Mouse (Mus musculus) forebrain, embryonic 11.5 days (tissue): ENCODE measurements at regions not wholly inside any gene's neighbourhood (a gene's known extent, or its start where the extent isn't known, plus 50 kb on each side); places are given as distances from the start of the nearest gene placed in this dataset.
A peak's percentile ranks its signal among the peaks of the same experiment; 100 is the strongest.
"Not testable (repeated sequence)": the region's sequence is repeated elsewhere in the genome, so short reads cannot be mapped to it uniquely, and the experiment has no call there.

Experiments used
- ATAC-seq: fragments of 200-750 bp; cut with Nextera tagmentation; replicated peaks from 2 replicates; pipeline ENCODE4 v1.8.0; 2017; ENCODE audit warnings: moderate TSS enrichment; ENCODE audit not compliant: low FRiP score
- DNase-seq: peaks from one replicate; pipeline ENCODE4 v3.0.0-alpha.2; 2017; ENCODE audit warnings: low spot score
- H3K27ac ChIP-seq: fragments of 300-500 bp; sonication (generic); 2 replicates; pipeline ENCODE4 v1.5.1; 2014; ENCODE audit warnings: low read depth, low read length
- H3K27me3 ChIP-seq: fragments of 300-500 bp; sonication (generic); 2 replicates; pipeline ENCODE4 v1.6.1; 2014; ENCODE audit warnings: mild to moderate bottlenecking, low read length, mixed read lengths; ENCODE audit not compliant: control insufficient read depth, insufficient read depth
- H3K36me3 ChIP-seq: fragments of 300-500 bp; sonication (generic); 2 replicates; pipeline ENCODE4 v1.6.1; 2014; ENCODE audit warnings: mild to moderate bottlenecking, low read length, moderate library complexity, mixed read lengths; ENCODE audit not compliant: control insufficient read depth, insufficient read depth
- H3K4me1 ChIP-seq: fragments of 300-500 bp; sonication (generic); replicated peaks from 2 replicates; pipeline ENCODE4 v1.6.1; 2014; ENCODE audit warnings: low read length, mixed read lengths; ENCODE audit not compliant: control insufficient read depth, insufficient read depth
- H3K4me2 ChIP-seq: fragments of 300-500 bp; sonication (generic); 2 replicates; pipeline ENCODE4 v1.6.1; 2014; ENCODE audit warnings: low read depth, mild to moderate bottlenecking, low read length, moderate library complexity, mixed read lengths; ENCODE audit not compliant: severe bottlenecking
- H3K4me3 ChIP-seq: fragments of 300-500 bp; sonication (generic); 2 replicates; pipeline ENCODE4 v1.5.1; 2014; ENCODE audit warnings: low read depth, low read length
- H3K9ac ChIP-seq: fragments of 300-500 bp; sonication (generic); 2 replicates; pipeline ENCODE4 v1.6.1; 2014; ENCODE audit warnings: low read length
- H3K9me3 ChIP-seq: fragments of 300-500 bp; sonication (generic); 2 replicates; pipeline ENCODE4 v1.6.1; 2016; ENCODE audit warnings: low read length, mixed read lengths; ENCODE audit not compliant: control insufficient read depth
- WGBS: fragments of 180-500 bp; shearing (Covaris S2); extraction: QIAGEN DNeasy Blood & Tissue Kit; methylation state at CpG from one replicate; pipeline ENCODE4 v1.1.7; 2014; 5-methylcytosine and 5-hydroxymethylcytosine counted together

GRCm38 (mm10) chrX:166809165-166809564 is 223.6 kb upstream of the Egfl6 start:
- Histone ChIP-seq H3K27ac (no peak overlapping the region), H3K27me3 (peaks cover 6% of the 10 kb centered on the region; the same call in 1 of the 2 replicates), H3K4me3 (no peak overlapping the region), H3K36me3 (no peaks in the 10 kb centered on the region), H3K9ac (no peak overlapping the region), H3K4me1 (no peaks in the 10 kb centered on the region), H3K9me3 (no peaks in the 10 kb centered on the region), H3K4me2 (no peak overlapping the region)
- WGBS, result 76% methylated on average over 3 of the region's 3 CpGs
- ATAC-seq, result no peak
- no peak for DNase-seq

GRCm38 (mm10) chrX:166808207-166808606 is 222.7 kb upstream of the Egfl6 start:
- WGBS, result 89% methylated on average over 5 of the region's 5 CpGs
- Histone ChIP-seq H3K36me3 (no peaks in the 10 kb centered on the region), H3K4me2 (no peak overlapping the region), H3K4me1 (no peaks in the 10 kb centered on the region), H3K4me3 (no peak overlapping the region), H3K9ac (no peak overlapping the region), H3K9me3 (no peaks in the 10 kb centered on the region), H3K27ac (no peak overlapping the region), H3K27me3 (peaks cover 6% of the 10 kb centered on the region; the same call in 1 of the 2 replicates)
- ATAC-seq (no peak), DNase-seq (no peak)

- WGBS, result 78% methylated on average over 1 of the region's 1 CpGs
- ATAC-seq, result no peak
Measured at GRCm38 (mm10) chrX:166805957-166806356, 220.4 kb upstream of the Egfl6 start.

GRCm38 (mm10) chrX:166805480-166805879 is 220.0 kb upstream of the Egfl6 start:
- H3K9me3 ChIP-seq, result no peaks in the 10 kb centered on the region
- WGBS, result 31% methylated on average over 4 of the region's 4 CpGs
- 0 out of 2 replicates have a peak, but pooled peaks cover 2% of the 10 kb centered on the region for H3K4me1 ChIP-seq
- no peak overlapping the region for H3K4me3 ChIP-seq
- ATAC-seq (peak; percentile 50), DNase-seq (no peak)
- no peaks in the 10 kb centered on the region for H3K36me3 ChIP-seq
- no peak overlapping the region for H3K4me2 ChIP-seq
- peak overlapping the region; percentile 37 for H3K27ac ChIP-seq
- no peak overlapping the region for H3K9ac ChIP-seq
- peaks cover 8% of the 10 kb centered on the region; the same call in 1 of the 2 replicates for H3K27me3 ChIP-seq

More at GRCm38 (mm10) chrX:166805957-166806356, 220.4 kb upstream of the Egfl6 start:
- peaks cover 8% of the 10 kb centered on the region; the same call in 1 of the 2 replicates for H3K27me3 ChIP-seq
- no peak overlapping the region for H3K9ac ChIP-seq
- peak overlapping the region; percentile 37; the same call in 1 of the 2 replicates for H3K27ac ChIP-seq
- no peak for DNase-seq
- H3K9me3 ChIP-seq, result no peaks in the 10 kb centered on the region
- H3K36me3 ChIP-seq, result no peaks in the 10 kb centered on the region
- H3K4me3 ChIP-seq, result no peak overlapping the region
- no peak overlapping the region for H3K4me2 ChIP-seq
- 0 out of 2 replicates have a peak, but pooled peaks cover 2% of the 10 kb centered on the region for H3K4me1 ChIP-seq

- peak; percentile 80 for ATAC-seq
- H3K4me1 ChIP-seq, result 0 out of 2 replicates have a peak, but pooled peaks cover 2% of the 10 kb centered on the region
- H3K4me3 ChIP-seq, result no peak overlapping the region
- no peaks in the 10 kb centered on the region for H3K36me3 ChIP-seq
- no peak overlapping the region for H3K27ac ChIP-seq
- H3K9ac ChIP-seq, result no peak overlapping the region
- H3K9me3 ChIP-seq, result no peaks in the 10 kb centered on the region
- DNase-seq, result peak; percentile 54
- no peak overlapping the region for H3K4me2 ChIP-seq
- 14% methylated on average over 6 of the region's 6 CpGs for WGBS
- H3K27me3 ChIP-seq, result peaks cover 2% of the 10 kb centered on the region; the same call in 1 of the 2 replicates
Measured at GRCm38 (mm10) chrX:166803246-166803645, 217.7 kb upstream of the Egfl6 start.

- DNase-seq (no peak), ATAC-seq (peak; percentile 59; the same call in 1 of the 2 replicates)
- Histone ChIP-seq H3K4me2 (no peak overlapping the region), H3K9me3 (no peaks in the 10 kb centered on the region), H3K4me3 (no peak overlapping the region), H3K4me1 (0 out of 2 replicates have a peak, but pooled peaks cover 2% of the 10 kb centered on the region), H3K27ac (no peak overlapping the region), H3K36me3 (no peaks in the 10 kb centered on the region), H3K9ac (no peak overlapping the region), H3K27me3 (peaks cover 6% of the 10 kb centered on the region)
- WGBS, result 51% methylated on average over 2 of the region's 2 CpGs
Measured at GRCm38 (mm10) chrX:166801017-166801416, 215.5 kb upstream of the Egfl6 start.

- Histone ChIP-seq H3K4me1 (no peaks in the 10 kb centered on the region), H3K4me3 (no peak overlapping the region), H3K9me3 (no peaks in the 10 kb centered on the region), H3K9ac (no peak overlapping the region), H3K36me3 (no peaks in the 10 kb centered on the region), H3K27me3 (peaks cover 11% of the 10 kb centered on the region), H3K4me2 (no peak overlapping the region), H3K27ac (no peak overlapping the region)
- ATAC-seq (no peak), DNase-seq (no peak)
- WGBS, result 75% methylated on average over 2 of the region's 2 CpGs
Measured at GRCm38 (mm10) chrX:166795651-166796050, 210.1 kb upstream of the Egfl6 start.

GRCm38 (mm10) chrX:166789031-166789430 is 203.5 kb upstream of the Egfl6 start:
- WGBS, result 34% methylated on average over 3 of the region's 3 CpGs
- ATAC-seq (no peak), DNase-seq (no peak)

GRCm38 (mm10) chrX:166787137-166787536 is 201.6 kb upstream of the Egfl6 start:
- not testable (repeated sequence) for H3K4me1 ChIP-seq, H3K4me3 ChIP-seq, DNase-seq, H3K4me2 ChIP-seq, H3K27me3 ChIP-seq, H3K9ac ChIP-seq, H3K9me3 ChIP-seq, ATAC-seq, H3K27ac ChIP-seq, H3K36me3 ChIP-seq
- 95% methylated on average over 1 of the region's 1 CpGs for WGBS

More at GRCm38 (mm10) chrX:166789031-166789430, 203.5 kb upstream of the Egfl6 start:
- no peak overlapping the region for H3K27ac ChIP-seq
- no peaks in the 10 kb centered on the region for H3K9me3 ChIP-seq
- no peak overlapping the region for H3K4me3 ChIP-seq
- no peak overlapping the region for H3K9ac ChIP-seq
- no peaks in the 10 kb centered on the region for H3K4me1 ChIP-seq
- no peak overlapping the region for H3K4me2 ChIP-seq
- H3K36me3 ChIP-seq, result no peaks in the 10 kb centered on the region
- H3K27me3 ChIP-seq, result peaks cover 9% of the 10 kb centered on the region
